Mouse (Mus musculus) cerebellum, postnatal 4 days (tissue): ENCODE measurements around the gene Srebf2.
"Not testable (repeated sequence)": the region's sequence is repeated elsewhere in the genome, so short reads cannot be mapped to it uniquely, and the experiment has no call there.

ENCODE experiments used
- DNase-seq, 2 experiments: peaks; one replicate each; pipeline ENCODE4 v3.0.0; 2022; ENCODE audit warnings: low spot score in 2 of 2, mixed read lengths in 1 of 2

The Srebf2 gene

GRCm38 (mm10) chr15:82146770-82147610 is at the start of gene Srebf2:
Gene Srebf2 (plus strand): TSS chr15:82147181.
- DNase-seq, result peak; percentile 97 to 98

GRCm38 (mm10) chr15:82106953-82107555 is 39.9 kb upstream of the Srebf2 start:
- DNase-seq, result peak; percentile 37 to 66

- no peak for DNase-seq
These were observed 26.4 kb upstream of the Srebf2 start for GRCm38 (mm10) chr15:82120544-82120943.

DNA sequence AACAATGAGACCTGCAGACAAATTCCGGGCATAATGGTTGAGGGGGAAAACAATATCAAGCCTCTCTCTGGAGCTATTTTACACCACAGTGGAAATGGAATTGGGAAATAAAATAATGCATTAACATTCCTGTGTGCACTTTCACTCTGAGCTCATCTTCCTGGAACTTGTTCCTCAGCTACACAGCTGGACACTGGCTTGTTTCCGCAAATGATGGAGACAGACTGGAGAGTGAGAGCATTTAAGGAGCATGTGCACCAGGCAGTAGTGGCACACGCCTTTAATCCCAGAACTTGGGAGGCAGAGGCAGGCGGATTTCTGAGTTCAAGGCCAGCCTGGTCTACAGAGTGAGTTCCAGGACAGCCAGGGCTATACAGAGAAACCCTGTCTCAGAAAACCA is 20.3 kb upstream of the Srebf2 start:
- not testable (repeated sequence) for DNase-seq

DNA sequence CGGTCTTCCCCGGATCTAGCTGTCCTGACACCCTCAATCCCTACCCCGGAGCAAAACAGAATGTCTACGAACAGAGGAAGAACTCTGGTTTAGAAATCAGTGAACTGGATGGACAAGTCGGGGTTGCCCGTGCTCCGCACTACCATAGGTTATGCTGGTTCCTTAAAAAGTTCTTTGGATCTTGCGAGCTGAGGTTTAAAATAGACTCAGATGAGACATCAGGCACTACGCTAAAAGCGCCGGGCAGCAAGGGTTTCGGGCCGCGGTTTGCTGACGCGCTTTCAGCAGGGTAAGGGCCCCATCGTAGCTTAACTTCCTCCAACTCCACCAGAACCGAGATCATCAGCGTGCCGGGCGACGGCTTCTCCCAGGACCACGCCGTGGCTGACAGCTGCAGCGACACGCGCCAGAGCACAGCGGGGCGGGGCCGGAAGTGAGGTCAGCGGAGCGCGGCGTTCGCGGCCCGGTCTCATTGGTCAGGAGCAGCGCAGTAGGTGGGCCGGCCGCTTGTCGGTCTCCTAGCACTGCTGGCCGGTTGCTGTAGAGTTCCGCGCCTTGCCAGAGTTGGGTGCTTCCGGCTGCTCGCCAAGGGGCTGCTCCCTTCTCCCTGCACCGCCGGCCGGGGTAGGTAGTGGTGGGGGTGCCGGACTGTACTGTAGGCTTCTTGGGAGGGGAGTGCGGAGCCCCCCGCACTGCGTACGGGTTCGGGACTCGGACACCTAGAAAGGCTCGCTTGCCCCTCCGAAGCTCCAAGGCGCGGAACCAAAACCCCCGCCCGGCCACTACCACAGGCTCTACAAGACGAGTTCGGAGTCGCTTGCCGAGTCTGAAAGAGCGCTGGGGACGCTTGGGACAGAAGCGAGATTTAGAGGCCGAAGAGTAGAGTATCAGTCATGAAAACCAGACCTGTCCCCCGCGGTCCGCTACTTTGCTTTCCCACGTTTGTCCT is 19.3 kb upstream of the Srebf2 start, which contains the start of gene Ccdc134:
Gene Ccdc134, plus strand, starts transcription at position 497 of the 949 bp plus-strand sequence.
- peak; percentile 96 to 99 for DNase-seq

- no peak for DNase-seq
These were observed 18.6 kb upstream of the Srebf2 start for GRCm38 (mm10) chr15:82128398-82128797.

- DNase-seq, result no peak
These were observed 16.4 kb upstream of the Srebf2 start for GRCm38 (mm10) chr15:82130599-82130998.

DNA sequence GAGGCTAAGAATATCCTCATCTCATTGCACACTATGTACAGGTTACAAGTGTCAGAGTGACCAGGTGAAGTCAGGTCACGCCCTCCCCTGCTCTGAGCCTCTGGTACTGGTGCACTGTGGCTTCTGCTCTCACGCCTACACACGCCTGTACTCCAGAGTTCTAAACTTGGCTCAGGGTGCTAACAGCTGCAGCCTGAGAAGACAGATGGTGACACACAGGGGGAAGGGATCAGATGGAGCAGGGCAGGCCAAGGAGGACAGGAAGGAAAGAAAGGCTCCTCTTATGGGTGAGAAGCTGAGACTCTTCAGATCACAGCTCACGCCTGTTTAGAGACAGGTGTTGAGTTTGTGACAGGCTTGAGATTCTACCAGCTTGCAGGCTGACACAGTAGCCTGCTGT is 11.6 kb upstream of the Srebf2 start:
- DNase-seq, result no peak

DNA sequence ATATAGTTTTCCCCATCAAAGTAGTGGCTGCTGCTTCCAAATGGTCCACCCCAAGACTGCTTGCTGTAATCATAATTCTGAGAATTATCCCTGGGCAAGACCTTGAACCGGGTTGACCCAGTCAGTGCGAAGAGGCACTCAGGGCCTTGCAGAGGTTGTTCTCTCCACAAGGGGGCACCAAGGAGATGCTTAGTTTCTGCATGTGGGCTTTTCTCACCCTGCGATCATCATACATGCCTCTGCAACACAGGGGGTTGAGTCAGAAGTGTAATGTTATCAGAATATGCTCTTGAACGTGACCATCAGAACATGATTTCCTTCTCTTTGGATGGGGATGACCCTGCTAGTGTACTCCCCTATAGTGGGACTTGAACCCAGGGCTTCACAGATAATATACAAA is 8.4 kb upstream of the Srebf2 start:
- DNase-seq, result peak in 1 of 2 experiments; percentile 55

- DNase-seq, result no peak
These were observed 7.8 kb upstream of the Srebf2 start for GRCm38 (mm10) chr15:82139196-82139595.

DNA sequence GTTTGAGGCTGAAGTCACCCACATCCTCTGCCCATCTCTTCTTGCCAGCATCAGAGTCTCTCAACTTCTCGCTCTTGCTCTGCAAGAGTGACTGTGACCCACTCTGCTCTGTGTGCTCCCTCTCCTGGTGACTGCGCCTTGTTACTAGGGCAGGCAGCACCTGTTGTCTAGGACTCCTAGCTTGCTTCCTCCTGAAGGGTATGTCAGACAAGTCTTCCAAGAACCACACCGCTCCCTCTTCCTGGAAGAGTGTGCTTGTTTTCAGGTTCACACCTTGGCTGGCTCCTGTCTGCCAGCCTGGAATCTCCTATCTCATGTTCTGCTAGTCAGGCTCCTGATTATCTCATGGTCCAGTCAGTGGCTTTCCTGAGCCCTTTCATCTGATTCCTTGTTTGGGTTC is 6.6 kb upstream of the Srebf2 start:
- no peak for DNase-seq

DNA sequence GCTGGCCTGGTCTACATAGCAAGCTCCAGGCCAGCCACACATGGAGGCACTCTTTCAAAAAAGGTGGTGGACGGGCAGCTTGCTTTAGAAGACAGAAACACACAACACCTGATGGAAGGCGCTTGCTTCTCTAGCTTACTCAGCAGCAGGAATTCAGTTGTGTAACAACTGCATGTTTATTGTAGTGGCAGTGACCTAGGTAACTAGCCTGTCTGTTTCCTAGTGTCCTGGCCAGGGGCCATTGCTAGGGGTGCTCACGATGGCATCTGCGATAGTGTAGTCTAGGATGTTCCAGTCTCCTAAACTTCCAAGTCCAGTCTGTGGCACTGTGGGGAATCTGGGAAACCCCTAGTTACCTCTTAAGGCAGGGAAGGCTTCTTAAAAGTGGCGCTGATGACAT is 2.8 kb upstream of the Srebf2 start:
- no peak for DNase-seq

- no peak for DNase-seq
These were observed 1.6 kb upstream of the Srebf2 start for GRCm38 (mm10) chr15:82145408-82145807.

- DNase-seq, result no peak
These were observed 871 bp upstream of the Srebf2 start for GRCm38 (mm10) chr15:82145851-82146769.

DNA sequence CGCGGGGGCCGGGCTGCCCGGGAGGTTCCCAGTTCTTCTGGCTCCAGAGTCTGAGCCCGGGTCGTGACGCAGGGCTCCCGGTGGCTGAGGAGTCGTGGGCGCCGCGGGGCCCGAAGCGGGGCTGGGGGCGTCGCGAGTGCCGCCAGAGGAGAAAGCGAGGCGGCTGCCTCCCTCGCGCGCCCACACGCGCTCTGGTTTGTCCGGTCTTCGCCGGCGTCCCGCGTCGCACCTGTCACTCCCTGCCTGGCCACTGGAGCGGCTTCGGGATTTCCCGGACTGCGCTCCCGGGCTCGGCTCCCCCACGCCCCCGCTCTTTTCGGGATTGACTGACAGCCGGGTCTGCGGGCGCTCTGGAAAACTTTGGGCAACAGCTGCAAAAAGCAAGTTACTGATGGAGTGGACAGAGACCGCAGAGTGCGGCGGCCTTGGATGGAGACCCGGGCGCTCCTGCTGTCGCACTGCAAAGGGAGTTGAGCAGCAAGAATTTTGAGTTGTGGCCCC is 680 bp downstream of the Srebf2 start:
- peak in 1 of 2 experiments; percentile 59 for DNase-seq

DNA sequence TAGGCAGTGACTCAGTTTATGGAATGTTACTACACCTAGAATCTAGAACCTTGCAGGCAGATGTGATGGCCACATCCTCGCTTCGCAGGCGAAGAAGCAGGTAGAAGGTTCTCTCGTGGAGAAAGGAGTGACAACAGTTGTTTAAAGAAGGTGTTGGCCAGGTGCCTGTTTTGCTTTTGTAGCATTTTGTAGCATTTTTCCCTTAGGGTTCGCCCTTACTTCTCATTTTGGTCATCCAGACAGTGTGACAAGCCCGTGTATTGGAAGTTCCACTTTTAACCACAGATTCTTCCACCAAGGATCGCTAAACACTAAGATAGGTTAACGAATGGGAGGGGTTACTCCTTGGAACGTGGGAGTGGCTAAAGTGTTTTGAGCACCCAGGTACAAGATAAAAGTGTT is 1.5 kb downstream of the Srebf2 start:
- DNase-seq, result no peak

- no peak for DNase-seq
These were observed 3.1 kb downstream of the Srebf2 start for GRCm38 (mm10) chr15:82150042-82150441.

GRCm38 (mm10) chr15:82151176-82151575 is 4.2 kb downstream of the Srebf2 start:
- no peak for DNase-seq

DNA sequence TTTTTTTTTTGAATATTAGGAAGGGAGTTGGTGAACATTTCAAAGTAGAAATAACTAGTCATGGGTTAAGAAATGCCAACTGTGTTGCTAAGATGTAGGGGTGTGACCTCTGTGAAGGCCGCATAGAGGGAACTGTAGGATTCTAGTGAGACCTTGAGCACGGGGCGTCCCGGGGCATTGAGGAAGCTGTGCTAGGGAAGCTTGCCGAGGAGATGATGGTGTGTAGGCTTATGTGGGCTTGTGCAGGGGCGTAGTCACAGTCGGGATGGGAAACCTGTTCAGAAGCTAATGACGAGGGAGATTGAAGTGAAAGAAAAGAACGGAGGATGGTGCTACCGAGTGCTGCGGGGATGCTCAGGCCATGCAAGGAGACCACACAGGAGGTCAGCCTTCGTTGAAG is 5.0 kb downstream of the Srebf2 start:
- no peak for DNase-seq

DNA sequence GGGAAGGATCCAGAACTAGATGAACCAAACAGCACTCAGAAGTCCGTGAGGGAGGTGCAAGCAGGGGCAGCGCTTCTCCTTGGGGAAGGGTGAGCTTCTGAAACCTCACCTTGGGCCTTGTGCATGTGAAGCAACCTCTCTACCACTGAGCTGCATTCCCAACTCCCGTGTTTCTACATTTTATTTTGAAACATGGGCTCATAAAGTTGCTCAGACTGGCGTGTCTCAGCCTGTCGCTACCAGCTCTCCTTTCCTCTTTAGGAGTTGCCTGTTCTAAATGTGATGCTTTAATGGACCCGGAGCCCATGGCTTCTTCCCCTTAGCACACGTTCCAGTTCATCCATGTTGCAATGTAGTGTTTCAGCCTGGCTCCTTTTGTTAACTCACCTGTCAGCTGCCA is 5.5 kb downstream of the Srebf2 start:
- DNase-seq, result no peak

DNA sequence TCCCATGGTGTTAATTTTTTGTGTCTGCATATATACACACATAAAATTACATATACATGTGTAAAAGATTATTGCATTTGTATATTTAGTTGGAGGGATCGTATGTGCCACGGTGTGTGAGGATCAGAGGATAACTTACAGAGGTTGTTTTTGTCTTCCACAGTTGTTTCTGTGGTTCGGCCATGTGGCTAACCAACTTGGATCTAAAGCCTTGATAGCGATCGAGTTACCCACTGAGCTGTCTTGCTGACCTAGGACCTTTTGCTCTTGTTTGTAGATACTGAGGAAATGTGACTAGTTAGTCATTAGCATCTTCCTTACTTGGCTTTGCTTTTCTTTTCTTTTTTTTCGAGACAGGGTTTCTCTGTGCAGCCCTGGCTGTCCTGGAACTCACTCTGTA is 9.3 kb downstream of the Srebf2 start:
- no peak for DNase-seq
